ENCODE assay signal across 8 mouse cellular contexts in genomic region chr17:28313880-28314225, GRCm38 (mm10). TPM values are rescaled to one million over a fixed set of nuclear protein-coding genes. Genes with fewer than 3 reads are reported as not detected.
DNase-seq lines count a peak whose midpoint lies in the region; ATAC-seq and TF ChIP-seq lines count a peak whose summit lies in the region.

No protein-coding gene starts in this region.

- H3K36me3 ChIP-seq in hindbrain, embryonic 16.5 days (ENCODE audit: control insufficient read depth, insufficient read depth, low read length) = peaks cover 11% of the 10 kb centered on the region
- peaks cover 19% of the 10 kb centered on the region; the same call in 1 of the 2 replicates for H3K36me3 ChIP-seq in midbrain, postnatal 0 days (ENCODE audit: insufficient read depth, low read length)

- no peak for TF ChIP-seq POLR2A in lung, adult 2 months (IDR thresholded peaks at IDR 0.05; ENCODE audit: borderline replicate concordance, extremely low read depth, low read depth, low read length)

- no peak for DNase-seq in lung, adult 2 months
- DNase-seq in lung, postnatal 14 days = no peak
- peak; percentile 47 for DNase-seq in c-Kit-positive CD71-positive TER-119-positive erythroid progenitor cells, embryonic 14.5 days (ENCODE audit: low spot score)
- DNase-seq in midbrain, postnatal 0 days (ENCODE audit: low spot score) = peak; percentile 63
- no peak for DNase-seq in frontal cortex, postnatal 10 days (ENCODE audit: low spot score in 2 of 2)
- DNase-seq in ovary, postnatal 10 days (ENCODE audit: low spot score) = no peak
- DNase-seq in spleen, postnatal 14 days (ENCODE audit: low spot score in 2 of 2) = no peak

- H3K4me2 ChIP-seq in hindbrain, embryonic 16.5 days (ENCODE audit: low read length) = peak overlapping the region; percentile 84
- H3K4me2 ChIP-seq in midbrain, postnatal 0 days (ENCODE audit: low read depth, low read length, poor library complexity, severe bottlenecking) = peak overlapping the region; percentile 88

- H3K4me1 ChIP-seq in lung, adult 2 months (ENCODE audit: control insufficient read depth, insufficient read depth, low read length) = no peaks in the 10 kb centered on the region; the same call in 1 of the 2 replicates
- peaks cover 15% of the 10 kb centered on the region for H3K4me1 ChIP-seq in hindbrain, embryonic 16.5 days (ENCODE audit: control insufficient read depth, insufficient read depth, low read depth, low read length)
- peaks cover 6% of the 10 kb centered on the region; the same call in 1 of the 2 replicates for H3K4me1 ChIP-seq in midbrain, postnatal 0 days (ENCODE audit: insufficient read depth, low read length)

- peak overlapping the region; percentile 88 for H3K27ac ChIP-seq in hindbrain, embryonic 16.5 days (ENCODE audit: low read depth, low read length)
- peak overlapping the region; percentile 85 for H3K27ac ChIP-seq in midbrain, postnatal 0 days (ENCODE audit: low read depth, low read length)

- no peaks in the 10 kb centered on the region for H3K9me3 ChIP-seq in hindbrain, embryonic 16.5 days (ENCODE audit: control insufficient read depth, low read length)
- H3K9me3 ChIP-seq in midbrain, postnatal 0 days (ENCODE audit: low read length) = no peaks in the 10 kb centered on the region

- H3K9ac ChIP-seq in hindbrain, embryonic 16.5 days (ENCODE audit: low read depth, low read length) = peak overlapping the region; percentile 80
- peak overlapping the region; percentile 84 for H3K9ac ChIP-seq in midbrain, postnatal 0 days (replicated peaks; ENCODE audit: low read length, poor library complexity, severe bottlenecking)

- peak; percentile 1 for ATAC-seq in hindbrain, embryonic 16.5 days
- ATAC-seq in midbrain, postnatal 0 days (ENCODE audit: low FRiP score) = peak; percentile 61

- no peaks in the 10 kb centered on the region for H3K27me3 ChIP-seq in hindbrain, embryonic 16.5 days (replicated peaks; ENCODE audit: control insufficient read depth, insufficient read depth, low read length)
- H3K27me3 ChIP-seq in midbrain, postnatal 0 days (ENCODE audit: insufficient read depth, low read length) = no peaks in the 10 kb centered on the region

- H3K4me3 ChIP-seq in lung, adult 2 months (replicated peaks; ENCODE audit: extremely low read depth, low read depth, low read length) = peak overlapping the region; percentile 77
- H3K4me3 ChIP-seq in hindbrain, embryonic 16.5 days (ENCODE audit: low read length) = peak overlapping the region; percentile 60
- H3K4me3 ChIP-seq in midbrain, postnatal 0 days (ENCODE audit: low read depth, low read length) = peak overlapping the region; percentile 77

- 3% methylated on average over 11 of the region's 11 CpGs for WGBS in lung, adult 2 months
- WGBS in hindbrain, embryonic 16.5 days = 4% methylated on average over 10 of the region's 11 CpGs
- whole genome bisulfite sequencing in midbrain, postnatal 0 days = 3% methylated on average over 11 of the region's 11 CpGs

- TF ChIP-seq CTCF in lung, adult 2 months (IDR thresholded peaks at IDR 0.05; ENCODE audit: insufficient read depth, low read length) = no peak
- no peak for TF ChIP-seq CTCF in midbrain, postnatal 0 days (IDR thresholded peaks at IDR 0.05)

RNA-seq across cellular contexts. Expression of gene Fance, which starts 0.5 kb away (rescaled TPM):
- 18.2 and 21.7 TPM in 2 replicates for polyA plus RNA-seq in lung, adult 2 months (2012; rRNA removed)
- 25.0 and 25.7 TPM in 2 replicates for polyA plus RNA-seq in hindbrain, embryonic 16.5 days (2015; fragmentation: Nextera tagmentation; extraction: Ambion mirVana)
- total RNA-seq in midbrain, postnatal 0 days (2014; rRNA removed) = 33.4 and 33.6 TPM in 2 replicates
- 26.1 and 28.6 TPM in 2 replicates for polyA plus RNA-seq in midbrain, postnatal 0 days (2015; fragmentation: Nextera tagmentation; extraction: Ambion mirVana)

RNA-seq across cellular contexts. Expression of gene Rpl10a, which starts 14.4 kb away (rescaled TPM):
- 1,664 and 1,938 TPM in 2 replicates for polyA plus RNA-seq in lung, adult 2 months (2012; rRNA removed)
- polyA plus RNA-seq in hindbrain, embryonic 16.5 days (2015; fragmentation: Nextera tagmentation; extraction: Ambion mirVana) = 287 and 323 TPM in 2 replicates
- total RNA-seq in midbrain, postnatal 0 days (2014; rRNA removed) = 810 and 1,016 TPM in 2 replicates
- polyA plus RNA-seq in midbrain, postnatal 0 days (2015; fragmentation: Nextera tagmentation; extraction: Ambion mirVana) = 347 and 365 TPM in 2 replicates

RNA-seq across cellular contexts. Expression of gene Tead3, which starts 36.8 kb away (rescaled TPM):
- polyA plus RNA-seq in lung, adult 2 months (2012; rRNA removed) = 28.1 and 30.7 TPM in 2 replicates
- polyA plus RNA-seq in hindbrain, embryonic 16.5 days (2015; fragmentation: Nextera tagmentation; extraction: Ambion mirVana) = 1.4 and 2.0 TPM in 2 replicates
- 4.8 and 5.4 TPM in 2 replicates for total RNA-seq in midbrain, postnatal 0 days (2014; rRNA removed)
- polyA plus RNA-seq in midbrain, postnatal 0 days (2015; fragmentation: Nextera tagmentation; extraction: Ambion mirVana) = 1.2 and 1.3 TPM in 2 replicates

RNA-seq across cellular contexts. Expression of gene Tulp1, which starts 51.2 kb away (rescaled TPM):
- polyA plus RNA-seq in lung, adult 2 months (2012; rRNA removed) = 7.0 and 7.2 TPM in 2 replicates
- 1.5 and 1.6 TPM in 2 replicates for polyA plus RNA-seq in hindbrain, embryonic 16.5 days (2015; fragmentation: Nextera tagmentation; extraction: Ambion mirVana)
- 0.80 and 1.0 TPM in 2 replicates for total RNA-seq in midbrain, postnatal 0 days (2014; rRNA removed)
- 1.1 TPM in 2 replicates for polyA plus RNA-seq in midbrain, postnatal 0 days (2015; fragmentation: Nextera tagmentation; extraction: Ambion mirVana)

Comparison
In these comparisons a context has a peak if more than half of its experiments do, and no peak if none do; other contexts are left out.
1. DNase-seq: peak in c-Kit-positive CD71-positive TER-119-positive erythroid progenitor cells, embryonic 14.5 days (single experiment) and midbrain, postnatal 0 days (single experiment); none in lung, adult 2 months (single experiment), lung, postnatal 14 days (single experiment), frontal cortex, postnatal 10 days (0 of 2), ovary, postnatal 10 days (single experiment) and spleen, postnatal 14 days (0 of 2).
2. Peak in every context shown above with its lines, with median percentiles within 50 percentile points of each other: H3K4me3 ChIP-seq.